Mouse (Mus musculus) lung, postnatal 0 days (tissue): ENCODE results near the gene Sdk1.

Experiments
- CTCF ChIP-seq: IDR thresholded peaks from 2 replicates; pipeline ENCODE4 v1.5.1; 2016; ENCODE audit warnings: antibody characterized with exemption, mild to moderate bottlenecking
- EP300 ChIP-seq: IDR thresholded peaks from 2 replicates; pipeline ENCODE4 v1.6.1; 2016; ENCODE audit warnings: antibody characterized with exemption, mild to moderate bottlenecking, control low read depth

DNA sequence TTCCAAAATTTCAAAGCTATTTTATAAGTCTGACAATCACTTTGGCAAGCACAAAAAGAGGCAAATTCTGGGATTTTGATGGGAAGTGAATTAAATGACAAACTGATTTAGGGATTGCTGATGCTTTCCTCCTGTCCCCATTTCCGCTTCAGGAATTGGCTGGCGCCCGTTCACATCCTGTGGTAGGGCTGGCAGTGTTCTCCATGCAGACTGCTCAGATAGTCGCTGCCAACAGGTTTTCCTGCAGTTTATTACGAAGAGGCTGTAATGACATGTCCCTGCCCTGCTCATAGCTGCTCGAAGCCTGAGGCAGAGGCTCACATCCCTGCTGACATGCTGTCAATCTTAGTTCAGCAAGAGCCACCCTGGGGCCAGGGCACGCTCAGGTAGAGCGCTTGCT lies 908.3 kb downstream of the Sdk1 start:
- no peak for TF ChIP-seq EP300
- no peak for TF ChIP-seq CTCF
